Mouse (Mus musculus) forebrain, embryonic 11.5 days (tissue): ENCODE results near the gene Taf4. TPM values are rescaled to one million over a fixed set of nuclear protein-coding genes. Genes with fewer than 3 reads are reported as not detected.

ENCODE experiments used
- ATAC-seq: fragments of 200-750 bp; cut with Nextera tagmentation; replicated peaks from 2 replicates; pipeline ENCODE4 v1.8.0; 2017; ENCODE audit warnings: moderate TSS enrichment; ENCODE audit not compliant: low FRiP score
- DNase-seq: peaks from one replicate; pipeline ENCODE4 v3.0.0-alpha.2; 2017; ENCODE audit warnings: low spot score
- H3K27ac ChIP-seq: fragments of 300-500 bp; sonication (generic); 2 replicates; pipeline ENCODE4 v1.5.1; 2014; ENCODE audit warnings: low read depth, low read length
- H3K27me3 ChIP-seq: fragments of 300-500 bp; sonication (generic); 2 replicates; pipeline ENCODE4 v1.6.1; 2014; ENCODE audit warnings: mild to moderate bottlenecking, low read length, mixed read lengths; ENCODE audit not compliant: control insufficient read depth, insufficient read depth
- H3K36me3 ChIP-seq: fragments of 300-500 bp; sonication (generic); 2 replicates; pipeline ENCODE4 v1.6.1; 2014; ENCODE audit warnings: mild to moderate bottlenecking, low read length, moderate library complexity, mixed read lengths; ENCODE audit not compliant: control insufficient read depth, insufficient read depth
- H3K4me1 ChIP-seq: fragments of 300-500 bp; sonication (generic); replicated peaks from 2 replicates; pipeline ENCODE4 v1.6.1; 2014; ENCODE audit warnings: low read length, mixed read lengths; ENCODE audit not compliant: control insufficient read depth, insufficient read depth
- H3K4me2 ChIP-seq: fragments of 300-500 bp; sonication (generic); 2 replicates; pipeline ENCODE4 v1.6.1; 2014; ENCODE audit warnings: low read depth, mild to moderate bottlenecking, low read length, moderate library complexity, mixed read lengths; ENCODE audit not compliant: severe bottlenecking
- H3K4me3 ChIP-seq: fragments of 300-500 bp; sonication (generic); 2 replicates; pipeline ENCODE4 v1.5.1; 2014; ENCODE audit warnings: low read depth, low read length
- H3K9ac ChIP-seq: fragments of 300-500 bp; sonication (generic); 2 replicates; pipeline ENCODE4 v1.6.1; 2014; ENCODE audit warnings: low read length
- H3K9me3 ChIP-seq: fragments of 300-500 bp; sonication (generic); 2 replicates; pipeline ENCODE4 v1.6.1; 2016; ENCODE audit warnings: low read length, mixed read lengths; ENCODE audit not compliant: control insufficient read depth
- WGBS: fragments of 180-500 bp; shearing (Covaris S2); extraction: QIAGEN DNeasy Blood & Tissue Kit; methylation state at CpG from one replicate; pipeline ENCODE4 v1.1.7; 2014; 5-methylcytosine and 5-hydroxymethylcytosine counted together
- polyA plus RNA-seq: library from polyadenylated mRNA; unstranded; fragments of >200 nt; fragmentation: Nextera tagmentation; extraction: Ambion mirVana; gene quantifications from 2 replicates; pipeline ENCODE4 v1.2.1, GENCODE M21; 2014

Gene Taf4
- polyA plus RNA-seq, 1 experiment from 2014 or later, result 8.2 TPM

GRCm38 (mm10) chr2:179976295-179976627 lies 185 bp downstream of the Taf4 start:
- H3K27ac ChIP-seq, result peak overlapping the region; percentile 84
- DNase-seq (no peak), ATAC-seq (no peak)
- H3K9ac ChIP-seq, result peak overlapping the region; percentile 95
- WGBS, result under 1% methylated on average over 49 of the region's 54 CpGs
- peaks cover 18% of the 10 kb centered on the region for H3K4me1 ChIP-seq
- H3K36me3 ChIP-seq, result no peaks in the 10 kb centered on the region
- no peaks in the 10 kb centered on the region for H3K9me3 ChIP-seq
- H3K4me2 ChIP-seq, result peak overlapping the region; percentile 62; the same call in 1 of the 2 replicates
- H3K4me3 ChIP-seq, result peak overlapping the region; percentile 92
- no peaks in the 10 kb centered on the region for H3K27me3 ChIP-seq

GRCm38 (mm10) chr2:179975851-179976250 lies 595 bp downstream of the Taf4 start:
- peaks cover 18% of the 10 kb centered on the region for H3K4me1 ChIP-seq
- H3K4me3 ChIP-seq, result peak overlapping the region; percentile 92

GRCm38 (mm10) chr2:179974651-179975471 lies 1.6 kb downstream of the Taf4 start:
- Histone ChIP-seq H3K4me2 (peak overlapping the region; percentile 100), H3K36me3 (no peaks in the 10 kb centered on the region), H3K27ac (no peak overlapping the region), H3K4me3 (peak overlapping the region; percentile 92), H3K9ac (peak overlapping the region; percentile 72), H3K9me3 (no peaks in the 10 kb centered on the region), H3K27me3 (no peaks in the 10 kb centered on the region), H3K4me1 (peaks cover 18% of the 10 kb centered on the region)
- DNase-seq (peak; percentile 73), ATAC-seq (no peak)
- WGBS, result 3% methylated on average over 45 of the region's 45 CpGs

More at GRCm38 (mm10) chr2:179975851-179976250, 595 bp downstream of the Taf4 start:
- Histone ChIP-seq H3K36me3 (no peaks in the 10 kb centered on the region), H3K27ac (peak overlapping the region; percentile 84; the same call in 1 of the 2 replicates), H3K4me2 (peak overlapping the region; percentile 100; the same call in 1 of the 2 replicates), H3K9ac (peak overlapping the region; percentile 95), H3K27me3 (no peaks in the 10 kb centered on the region), H3K9me3 (no peaks in the 10 kb centered on the region)
- DNase-seq (no peak), ATAC-seq (no peak)
- 2% methylated on average over 24 of the region's 82 CpGs for WGBS

- no peaks in the 10 kb centered on the region for H3K9me3 ChIP-seq
- H3K27ac ChIP-seq, result no peak overlapping the region
- no peaks in the 10 kb centered on the region for H3K27me3 ChIP-seq
- no peaks in the 10 kb centered on the region for H3K36me3 ChIP-seq
- DNase-seq (no peak), ATAC-seq (no peak)
- WGBS, result 42% methylated on average over 8 of the region's 8 CpGs
- peaks cover 18% of the 10 kb centered on the region for H3K4me1 ChIP-seq
- peak overlapping the region; percentile 72 for H3K9ac ChIP-seq
- peak overlapping the region; percentile 92 for H3K4me3 ChIP-seq
- H3K4me2 ChIP-seq, result peak overlapping the region; percentile 100
Observed at GRCm38 (mm10) chr2:179973871-179974628, 2.4 kb downstream of the Taf4 start.

GRCm38 (mm10) chr2:179972406-179972805 lies 4.0 kb downstream of the Taf4 start:
- no peak overlapping the region for H3K4me2 ChIP-seq
- no peak overlapping the region for H3K9ac ChIP-seq
- no peak overlapping the region for H3K27ac ChIP-seq
- 77% methylated on average over 2 of the region's 2 CpGs for WGBS
- ATAC-seq (no peak), DNase-seq (peak; percentile 33)
- no peaks in the 10 kb centered on the region for H3K36me3 ChIP-seq
- H3K4me1 ChIP-seq, result peaks cover 16% of the 10 kb centered on the region
- H3K4me3 ChIP-seq, result no peak overlapping the region
- no peaks in the 10 kb centered on the region for H3K9me3 ChIP-seq
- H3K27me3 ChIP-seq, result no peaks in the 10 kb centered on the region

- DNase-seq (peak; percentile 38), ATAC-seq (no peak)
- WGBS, result 79% methylated on average over 2 of the region's 2 CpGs
- Histone ChIP-seq H3K4me2 (no peak overlapping the region), H3K27ac (no peak overlapping the region), H3K27me3 (no peaks in the 10 kb centered on the region), H3K4me3 (no peak overlapping the region), H3K36me3 (no peaks in the 10 kb centered on the region), H3K4me1 (peaks cover 16% of the 10 kb centered on the region), H3K9me3 (no peaks in the 10 kb centered on the region), H3K9ac (no peak overlapping the region)
Observed at GRCm38 (mm10) chr2:179971891-179972290, 4.6 kb downstream of the Taf4 start.

- no peaks in the 10 kb centered on the region for H3K27me3 ChIP-seq
- H3K9me3 ChIP-seq, result no peaks in the 10 kb centered on the region
- WGBS, result 76% methylated on average over 3 of the region's 3 CpGs
- no peaks in the 10 kb centered on the region for H3K36me3 ChIP-seq
- H3K4me1 ChIP-seq, result peaks cover 14% of the 10 kb centered on the region
- H3K4me3 ChIP-seq, result no peak overlapping the region
- ATAC-seq (no peak), DNase-seq (no peak)
- no peak overlapping the region for H3K9ac ChIP-seq
- no peak overlapping the region for H3K4me2 ChIP-seq
- no peak overlapping the region for H3K27ac ChIP-seq
Observed at GRCm38 (mm10) chr2:179969137-179969536, 7.3 kb downstream of the Taf4 start.

GRCm38 (mm10) chr2:179967633-179968032 lies 8.8 kb downstream of the Taf4 start:
- Histone ChIP-seq H3K27me3 (no peaks in the 10 kb centered on the region), H3K4me3 (no peak overlapping the region), H3K4me1 (peaks cover 2% of the 10 kb centered on the region; the same call in 1 of the 2 replicates), H3K9ac (no peak overlapping the region), H3K36me3 (no peaks in the 10 kb centered on the region), H3K9me3 (no peaks in the 10 kb centered on the region), H3K4me2 (no peak overlapping the region), H3K27ac (no peak overlapping the region)
- 84% methylated on average over 5 of the region's 5 CpGs for WGBS
- ATAC-seq (no peak), DNase-seq (no peak)
